Mouse (Mus musculus) CD4-positive, CD25-positive, alpha-beta regulatory T cell, adult 4 months (primary cell): ENCODE measurements at regions not wholly inside any gene's neighbourhood (a gene's known extent, or its start where the extent isn't known, plus 50 kb on each side); places are given as distances from the start of the nearest gene placed in this dataset.
A peak's percentile ranks its signal among the peaks of the same experiment; 100 is the strongest.

Experiments used
- ATAC-seq: one replicate; pipeline ENCODE4 v1.8.0; 2017

DNA sequence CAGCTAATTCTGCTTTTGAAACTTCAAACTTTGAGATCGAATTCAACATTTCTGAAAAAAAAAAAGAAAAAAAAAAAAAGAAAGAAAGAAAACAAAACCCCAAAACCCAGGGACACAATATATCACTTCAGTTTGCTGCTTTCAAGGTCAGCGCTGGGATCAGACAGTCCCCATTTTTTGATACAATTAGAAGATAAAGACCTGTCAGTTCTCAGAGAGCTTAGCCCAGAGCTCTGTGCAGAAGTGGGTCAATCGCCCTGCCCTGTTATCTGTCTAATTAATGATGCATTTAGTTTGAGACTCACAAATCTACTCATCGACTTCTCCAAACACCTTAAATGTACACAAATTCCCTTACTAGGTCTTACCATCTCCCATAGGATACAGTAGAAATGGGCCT lies 249.2 kb downstream of the Ptprc start:
- no peak for ATAC-seq

DNA sequence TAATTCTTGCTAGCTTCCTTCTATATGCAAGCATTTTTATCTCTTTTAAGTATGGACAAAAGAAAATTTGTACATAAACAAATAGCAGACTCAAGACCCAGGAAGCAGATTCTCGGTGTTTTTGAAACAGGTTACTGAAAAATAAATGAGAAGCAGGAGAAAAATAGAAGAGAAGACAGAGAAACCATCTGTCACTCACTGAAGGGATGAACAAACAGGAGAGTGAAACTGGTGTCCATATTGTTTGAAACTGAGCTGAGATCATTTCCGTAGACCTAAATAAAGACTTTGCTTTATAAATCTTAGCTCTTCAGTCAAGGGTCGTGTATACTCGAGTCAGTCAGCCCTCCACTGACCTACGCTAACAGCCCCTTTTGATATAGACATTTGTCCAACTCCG lies 251.4 kb downstream of the Ptprc start:
- no peak for ATAC-seq

DNA sequence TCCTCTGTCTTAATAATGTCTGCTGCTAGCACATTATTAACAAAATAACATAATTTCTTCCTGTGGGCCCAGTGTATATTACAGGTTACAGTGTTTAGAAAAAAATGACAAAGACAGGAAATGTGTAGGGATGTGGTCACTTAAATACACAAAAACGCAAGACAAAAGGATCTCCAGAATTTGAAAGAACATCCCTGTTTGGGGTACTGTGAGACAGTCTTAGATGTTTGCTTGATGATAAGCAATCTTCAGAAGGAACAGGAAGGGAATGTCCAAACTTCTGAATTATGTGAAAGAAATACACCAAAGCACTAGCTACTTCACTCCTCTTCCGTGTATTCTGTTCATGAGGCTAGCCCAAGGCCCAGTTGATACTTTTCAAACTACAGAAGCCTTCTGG lies 251.8 kb downstream of the Ptprc start:
- peak; percentile 23 for ATAC-seq

DNA sequence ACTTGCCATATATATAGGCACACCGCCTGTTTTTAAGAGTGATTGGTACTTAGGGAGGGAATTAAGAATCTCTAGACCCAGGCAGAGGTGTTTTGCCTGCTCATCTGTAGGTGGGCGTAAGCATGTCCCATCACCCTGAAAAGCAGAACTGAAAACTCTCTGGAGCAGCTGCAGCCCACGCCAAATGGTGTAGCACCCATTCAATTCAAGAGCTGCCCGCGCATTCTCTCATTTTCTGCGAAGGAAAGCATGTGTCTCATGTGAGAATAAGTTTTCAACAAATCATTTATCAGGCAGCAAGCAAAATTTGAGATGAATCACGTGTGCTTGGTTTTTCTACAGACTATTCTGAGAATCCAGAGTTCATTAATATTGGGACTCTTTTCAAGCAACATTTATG lies 252.7 kb downstream of the Ptprc start:
- no peak for ATAC-seq

DNA sequence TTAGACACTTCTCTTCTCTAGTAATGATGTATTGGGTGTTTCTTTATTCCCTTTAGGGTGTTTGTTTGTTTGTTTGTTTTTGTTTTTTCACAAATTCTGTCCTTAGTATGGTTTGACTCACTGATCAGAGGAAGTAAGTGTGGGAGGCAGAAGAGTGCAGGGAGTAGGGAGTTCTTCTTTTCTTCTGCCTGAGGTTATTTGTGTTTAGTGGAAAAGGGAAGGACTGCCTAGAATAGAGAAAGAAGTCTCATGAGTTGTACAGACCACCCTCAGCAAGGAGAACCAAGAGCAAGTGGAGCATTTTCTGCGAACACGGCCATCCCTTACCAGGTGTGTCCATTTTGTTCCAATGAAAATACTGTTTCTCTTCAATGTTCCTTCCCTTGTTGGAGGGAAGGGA lies 253.9 kb downstream of the Ptprc start:
- no peak for ATAC-seq

DNA sequence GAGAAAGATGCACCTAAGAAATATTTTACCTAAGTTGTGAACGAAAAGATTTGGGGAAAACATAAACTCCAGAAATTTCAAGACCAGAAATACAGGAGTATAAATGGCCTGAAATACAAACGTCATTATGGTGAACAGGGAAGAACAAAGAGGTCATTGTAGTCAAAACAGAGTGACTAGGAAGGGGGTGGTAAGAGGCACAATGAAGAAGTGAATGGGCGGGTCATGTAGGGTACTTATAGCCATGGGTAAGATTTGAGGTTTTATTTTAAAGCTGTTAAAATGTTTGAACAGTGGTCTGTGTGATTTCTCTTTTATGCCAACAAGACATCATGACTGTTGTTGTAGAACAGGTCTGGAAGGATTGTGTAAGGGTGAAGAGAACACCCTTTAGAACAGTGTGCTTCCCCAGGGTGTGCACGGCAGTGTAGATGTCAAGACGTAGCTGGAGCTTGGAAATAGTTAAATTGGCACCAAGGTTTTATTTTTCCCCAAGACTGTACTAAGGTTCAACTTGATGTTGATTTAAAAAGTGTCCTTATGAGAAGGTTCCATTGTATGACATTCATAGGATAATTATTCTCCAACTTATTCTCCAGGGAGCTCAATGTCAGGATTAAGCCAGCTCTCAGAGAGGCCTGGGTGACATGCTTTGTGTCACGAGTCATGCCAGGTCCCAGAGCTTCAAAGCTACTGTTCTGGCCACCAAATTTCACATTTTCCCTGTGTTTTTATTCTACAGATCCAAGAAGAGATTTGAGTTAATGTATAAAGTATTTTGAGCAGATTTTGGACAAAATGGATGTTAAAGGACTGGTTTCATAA lies 255.6 kb downstream of the Ptprc start:
- no peak for ATAC-seq

DNA sequence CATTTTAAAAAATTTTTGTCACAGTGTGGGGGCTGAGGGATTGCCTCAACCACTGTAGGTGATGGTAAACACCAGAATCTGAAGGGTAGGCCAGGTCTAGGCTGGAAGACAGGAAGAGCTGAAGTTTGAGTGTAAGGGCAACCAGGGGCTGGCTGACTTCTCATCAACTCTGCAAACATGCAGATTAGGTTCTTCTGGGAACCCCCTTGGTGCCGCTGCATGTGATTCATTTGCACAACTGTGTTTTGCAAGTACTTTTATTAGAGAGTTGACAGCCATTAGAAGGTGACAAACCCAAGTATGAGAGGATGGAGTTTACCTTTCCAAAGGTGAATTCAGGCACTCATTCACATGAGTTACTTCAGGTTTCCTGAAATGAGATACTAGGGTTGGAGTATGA lies 258.1 kb downstream of the Ptprc start:
- peak; percentile 97 for ATAC-seq

DNA sequence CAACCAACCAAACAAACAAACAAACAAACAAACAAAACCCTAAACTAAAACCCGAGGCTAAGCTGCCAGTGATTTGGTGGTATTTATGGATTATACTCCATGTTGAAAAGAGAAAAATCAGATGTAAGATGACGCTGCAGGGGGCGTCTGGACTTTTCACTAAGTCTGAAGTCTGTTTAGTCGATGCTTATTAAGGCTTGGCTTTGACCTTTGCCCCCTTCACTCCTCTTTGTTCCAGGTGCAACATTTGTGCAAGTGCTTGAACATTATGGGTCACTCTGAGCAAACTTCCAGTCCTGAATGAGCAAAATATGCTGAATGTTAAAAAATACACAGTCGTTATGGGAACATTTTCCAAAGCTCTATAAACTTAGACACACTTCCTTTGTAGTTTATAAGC lies 268.6 kb downstream of the Ptprc start:
- no peak for ATAC-seq

DNA sequence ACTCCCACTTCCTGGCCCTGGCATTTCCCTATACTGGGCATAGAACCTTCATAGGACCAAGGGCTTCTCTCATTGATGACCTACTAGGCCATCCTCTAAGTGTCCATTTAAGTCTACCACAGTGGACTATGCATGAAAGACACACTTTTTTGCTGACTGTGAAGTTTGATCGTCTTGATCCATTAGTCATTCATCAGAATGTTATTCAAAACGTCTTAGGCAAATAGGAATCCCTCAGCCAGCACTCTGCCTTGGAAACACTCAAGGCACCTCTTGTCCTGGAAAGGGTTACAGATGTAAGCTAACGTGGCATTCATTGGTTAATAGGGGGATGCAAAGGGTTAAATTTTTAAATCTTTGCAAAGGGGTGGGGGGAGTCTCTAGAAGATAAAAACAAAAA lies 269.0 kb downstream of the Ptprc start:
- ATAC-seq, result no peak

DNA sequence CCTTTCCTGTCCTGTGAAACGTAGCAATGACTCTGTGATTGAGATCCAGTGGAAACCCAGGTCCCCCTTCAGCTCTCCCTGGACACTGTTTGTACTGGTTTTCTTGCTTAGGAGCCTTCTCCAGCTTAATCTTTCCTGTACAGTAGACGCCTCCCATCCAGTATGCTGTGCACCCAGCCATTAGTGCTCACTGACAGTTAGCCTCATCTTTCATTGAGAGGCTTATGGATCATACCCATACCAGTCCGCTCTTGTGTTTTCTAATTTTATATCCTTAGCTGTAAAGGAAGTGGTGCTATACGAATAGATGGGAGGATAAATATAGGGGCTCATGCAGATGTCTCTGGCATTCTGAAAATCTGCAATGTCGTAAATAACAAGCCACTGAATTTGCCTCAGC lies 269.9 kb downstream of the Ptprc start:
- no peak for ATAC-seq

DNA sequence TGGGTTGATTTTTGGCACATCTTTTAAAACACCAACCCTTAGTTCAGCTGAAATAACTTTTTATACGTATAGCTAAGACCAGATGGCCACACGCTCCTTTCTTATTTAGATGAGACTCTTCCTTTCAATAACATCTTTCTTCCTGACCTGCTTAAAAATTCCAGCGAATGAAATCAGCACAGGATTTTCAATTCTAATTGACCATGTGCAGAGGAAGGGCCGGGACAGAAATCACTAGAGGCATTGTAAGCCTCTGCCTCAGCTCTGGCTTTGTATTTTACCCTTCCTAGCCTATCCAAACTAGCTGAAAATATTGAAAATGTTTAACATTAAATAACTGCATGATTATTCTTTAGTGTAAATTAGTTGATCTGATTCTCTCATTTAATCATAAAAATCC lies 272.2 kb downstream of the Ptprc start:
- no peak for ATAC-seq

DNA sequence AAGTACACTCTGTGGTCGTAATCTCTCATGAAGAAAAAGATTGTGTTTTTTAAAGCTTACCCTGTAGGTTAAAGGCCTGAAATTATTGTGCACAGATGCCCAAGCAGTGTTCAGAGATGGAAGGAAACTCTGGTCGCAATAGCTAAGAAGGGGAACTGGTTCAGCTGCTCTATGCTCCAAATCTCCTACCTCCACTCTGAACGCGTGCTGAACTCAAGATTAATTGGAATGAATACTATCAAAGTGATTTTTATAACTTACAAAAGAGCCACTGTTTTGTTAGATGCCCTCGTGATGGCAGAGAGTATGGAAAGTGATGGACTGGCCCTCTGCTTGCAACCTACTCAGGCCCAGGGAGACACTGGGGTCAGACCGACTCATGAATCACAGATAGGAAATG lies 272.6 kb downstream of the Ptprc start:
- ATAC-seq, result no peak

DNA sequence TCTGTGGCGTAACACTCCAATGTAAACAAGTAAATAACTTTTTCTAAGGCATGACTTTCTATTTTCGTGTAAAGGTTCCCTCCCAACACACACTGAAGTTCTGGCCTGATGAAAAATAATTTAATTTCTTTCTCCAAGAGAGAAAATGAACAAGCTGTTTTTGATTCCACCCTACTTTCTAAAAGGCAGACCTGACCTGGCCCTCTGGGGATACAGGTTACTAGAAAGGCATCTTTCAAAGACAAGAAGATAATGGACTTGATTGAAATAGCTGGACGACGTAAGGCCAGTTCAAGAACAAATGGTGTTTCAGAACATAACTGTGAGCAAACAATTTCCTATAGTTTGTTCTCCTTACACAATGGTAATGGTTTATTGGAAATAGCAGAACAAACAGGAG lies 273.5 kb downstream of the Ptprc start:
- ATAC-seq, result no peak

DNA sequence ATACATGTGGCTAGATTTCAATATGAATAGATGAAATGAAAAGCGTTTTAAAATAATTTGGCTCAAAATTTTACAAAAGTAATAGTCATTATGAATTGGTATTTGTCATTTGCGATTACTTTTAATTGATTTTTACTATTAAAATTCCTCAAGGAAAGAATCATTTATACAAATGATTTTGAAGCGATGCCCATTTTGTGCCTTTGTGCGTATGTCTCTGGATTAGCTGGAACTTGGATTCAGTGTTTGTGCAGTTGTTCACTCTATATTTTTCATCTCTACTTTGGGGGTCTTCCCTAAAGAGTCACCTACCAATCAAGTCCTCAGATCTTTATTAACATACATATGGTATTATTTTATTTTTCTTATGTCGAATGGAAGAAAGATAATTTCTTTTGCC lies 274.3 kb downstream of the Ptprc start:
- no peak for ATAC-seq

DNA sequence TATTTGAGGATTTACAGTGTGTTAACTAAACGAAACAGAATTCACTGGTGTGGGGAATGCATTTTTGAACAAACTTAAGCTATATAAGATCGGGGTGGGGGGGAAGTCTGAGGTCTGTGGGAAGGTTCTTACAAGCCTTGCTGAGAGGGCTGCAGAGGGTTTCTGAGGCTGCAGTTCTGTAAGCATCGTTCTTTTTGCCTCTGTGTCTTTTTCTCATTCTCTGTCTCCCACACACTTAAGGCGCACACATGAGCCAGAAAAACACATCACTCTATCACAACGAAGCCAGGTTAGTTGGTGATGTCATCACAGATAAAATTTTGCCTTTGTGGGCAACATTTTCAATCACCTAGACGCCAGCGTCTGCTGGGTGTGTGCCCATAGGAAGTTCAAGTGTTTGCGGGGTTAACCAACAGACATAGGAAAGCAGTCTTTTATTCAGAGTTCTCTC lies 274.9 kb downstream of the Ptprc start:
- ATAC-seq, result peak; percentile 34

DNA sequence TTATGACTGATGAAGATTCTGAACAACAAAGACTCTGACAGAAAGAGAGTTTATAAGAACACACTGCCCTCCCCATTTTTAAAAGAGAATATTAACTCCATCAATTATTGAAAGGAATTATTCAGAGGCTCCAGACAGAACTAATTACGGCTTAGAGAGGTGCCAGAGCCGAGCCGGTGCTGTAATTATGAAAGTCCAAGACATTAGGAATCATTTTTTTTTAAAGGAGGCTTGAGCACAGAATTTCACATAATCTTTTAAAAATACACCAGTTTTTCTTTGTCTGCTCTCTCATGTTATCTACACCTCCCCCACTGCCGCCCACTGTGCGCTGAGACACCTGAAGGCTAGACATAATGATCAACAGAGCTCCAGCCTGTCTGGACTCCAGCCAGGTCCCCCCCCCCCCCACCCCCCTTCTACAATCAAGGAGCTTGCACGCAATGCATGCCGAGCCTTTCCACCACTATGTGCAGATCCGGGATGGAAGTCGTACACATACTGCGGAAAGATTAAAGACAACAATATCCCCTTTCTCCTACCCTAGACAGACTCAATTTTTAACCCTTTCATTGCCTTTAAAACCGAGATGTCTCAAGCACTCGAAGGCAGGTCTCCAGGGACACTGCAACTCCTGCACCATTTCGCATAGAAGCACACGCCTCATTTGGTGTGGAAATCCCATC lies 275.4 kb downstream of the Ptprc start:
- ATAC-seq, result no peak

DNA sequence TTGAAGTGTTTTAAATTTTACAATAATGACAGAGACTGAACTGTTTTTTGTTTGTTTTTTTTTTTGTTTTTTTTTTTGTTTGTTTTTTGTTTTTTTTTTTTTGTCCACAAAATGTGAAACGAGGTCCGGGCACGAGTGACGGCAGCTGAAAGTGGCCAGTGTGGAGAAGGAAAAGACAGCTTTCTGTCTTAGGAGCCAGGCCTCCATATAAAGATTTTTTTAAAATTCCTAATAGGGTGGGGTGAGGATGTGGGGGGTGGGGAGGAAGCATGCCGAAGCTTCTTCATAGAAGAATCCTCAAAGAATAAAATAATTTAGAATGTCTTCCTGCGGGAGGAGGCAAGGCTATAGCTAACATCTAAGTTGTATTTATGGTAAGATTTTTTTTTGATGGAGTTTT lies 276.2 kb downstream of the Ptprc start:
- no peak for ATAC-seq

DNA sequence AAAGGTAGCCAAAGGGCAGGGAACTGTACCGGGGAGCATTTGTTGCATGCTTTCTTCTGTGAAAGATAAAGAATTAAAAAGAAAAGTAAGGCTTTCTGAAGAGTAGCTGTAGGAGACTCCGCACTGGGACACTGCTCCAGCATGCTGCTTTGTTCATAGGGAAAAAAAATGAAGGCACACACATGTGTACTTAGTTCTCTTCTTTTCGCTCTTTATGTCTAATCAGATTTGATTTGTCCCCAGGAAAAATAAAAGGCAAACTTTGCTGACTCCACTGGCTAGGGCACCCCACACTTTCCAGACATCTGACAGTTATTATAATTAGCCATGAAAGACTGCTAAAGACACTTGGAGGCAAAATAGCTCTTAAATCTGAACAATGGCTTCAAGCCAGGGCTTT lies 276.6 kb downstream of the Ptprc start:
- peak; percentile 3 for ATAC-seq

DNA sequence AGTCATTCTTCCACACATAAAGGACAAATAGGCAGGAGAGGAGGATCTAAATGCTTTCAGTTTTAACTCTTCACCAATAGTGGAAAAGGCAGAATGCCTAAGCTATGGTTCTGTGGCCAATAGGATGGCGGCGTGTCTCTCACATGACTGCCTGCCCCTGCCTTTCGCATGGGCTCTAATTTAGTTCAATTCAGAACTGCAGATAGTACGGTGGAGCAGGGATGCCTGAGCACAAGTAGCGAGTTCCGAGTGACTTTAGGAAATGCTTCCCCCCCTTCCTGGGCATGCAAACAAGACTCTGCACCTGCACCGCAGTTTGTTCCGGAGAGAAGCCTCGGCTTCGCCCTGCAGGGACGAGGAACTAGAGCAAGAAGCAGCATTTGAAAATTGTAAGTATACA lies 277.1 kb downstream of the Ptprc start:
- peak; percentile 92 for ATAC-seq

DNA sequence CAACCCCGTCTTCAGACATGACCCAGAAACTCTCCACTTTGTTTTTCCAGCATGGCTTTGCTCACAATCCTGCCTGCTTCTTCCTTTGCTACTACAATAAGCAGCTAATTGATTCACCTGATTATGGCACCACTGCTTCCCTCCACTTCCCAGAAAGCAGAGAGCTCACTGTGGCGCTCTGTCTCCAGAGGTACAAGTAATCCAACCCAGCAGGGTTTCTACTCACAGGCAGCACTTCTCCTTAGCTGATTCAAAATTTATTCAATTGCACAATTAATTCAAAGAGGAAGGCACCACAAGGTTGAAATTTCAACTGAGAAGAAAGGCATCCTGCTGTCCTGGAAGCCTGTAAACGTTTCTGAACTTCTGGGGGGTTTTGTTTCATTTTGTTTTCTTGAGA lies 293.9 kb downstream of the Ptprc start:
- ATAC-seq, result no peak

DNA sequence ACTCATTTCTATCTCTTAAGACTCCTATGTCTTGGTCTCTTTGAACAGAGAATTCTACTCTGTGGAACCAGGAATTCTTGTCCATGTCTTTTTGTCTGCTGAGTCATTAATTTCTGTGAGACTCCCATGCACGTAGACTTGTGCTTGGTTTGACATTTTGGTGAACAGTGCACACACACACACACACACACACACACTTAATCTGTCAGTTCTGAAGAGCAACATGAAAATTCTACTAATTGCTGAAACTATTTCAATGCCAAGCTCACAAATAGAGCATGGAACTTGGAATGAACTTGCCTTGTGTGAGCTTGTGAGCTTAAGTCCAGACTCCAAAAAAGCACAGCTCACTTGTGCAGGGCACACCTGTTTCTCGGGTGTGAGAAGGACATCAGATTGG lies 301.1 kb downstream of the Ptprc start:
- ATAC-seq, result no peak

DNA sequence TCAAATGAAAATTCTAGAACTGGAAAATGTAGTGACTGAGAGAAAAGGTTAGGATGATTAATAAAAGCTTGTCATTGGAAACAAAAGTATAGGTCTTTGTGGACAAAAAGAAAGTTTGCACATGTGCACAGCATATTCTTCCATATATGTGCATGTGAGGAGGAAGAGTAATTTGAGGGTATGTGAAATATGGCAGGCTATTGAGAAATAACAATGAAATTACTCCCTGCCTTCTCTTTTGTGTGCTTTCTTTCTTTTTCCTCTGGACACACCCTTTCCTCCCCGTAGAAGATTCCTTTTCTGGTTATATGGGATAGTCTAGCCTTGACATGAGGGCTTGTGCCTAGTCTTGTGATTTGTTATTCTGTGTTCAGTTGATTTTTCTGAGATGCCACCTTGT lies 301.9 kb downstream of the Ptprc start:
- no peak for ATAC-seq

DNA sequence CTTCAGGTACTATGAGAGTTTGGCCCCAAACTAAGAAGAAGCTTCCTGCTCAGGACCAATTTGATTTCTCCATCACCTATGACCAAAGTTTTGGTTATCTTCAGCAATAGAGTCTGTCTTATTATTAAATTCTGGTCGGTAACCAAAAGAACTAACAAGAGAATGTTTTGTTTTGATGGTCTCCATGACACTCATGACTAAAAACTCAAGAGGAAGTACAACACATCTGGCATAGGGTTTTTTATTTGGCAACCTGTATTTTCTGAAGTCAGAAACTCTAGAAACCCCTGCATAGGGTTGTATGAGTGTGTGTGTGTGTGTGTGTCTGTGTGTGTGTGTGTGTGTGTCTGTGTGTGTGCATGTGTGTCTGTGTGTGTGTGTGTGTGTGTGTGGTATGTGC lies 310.5 kb downstream of the Ptprc start:
- no peak for ATAC-seq

DNA sequence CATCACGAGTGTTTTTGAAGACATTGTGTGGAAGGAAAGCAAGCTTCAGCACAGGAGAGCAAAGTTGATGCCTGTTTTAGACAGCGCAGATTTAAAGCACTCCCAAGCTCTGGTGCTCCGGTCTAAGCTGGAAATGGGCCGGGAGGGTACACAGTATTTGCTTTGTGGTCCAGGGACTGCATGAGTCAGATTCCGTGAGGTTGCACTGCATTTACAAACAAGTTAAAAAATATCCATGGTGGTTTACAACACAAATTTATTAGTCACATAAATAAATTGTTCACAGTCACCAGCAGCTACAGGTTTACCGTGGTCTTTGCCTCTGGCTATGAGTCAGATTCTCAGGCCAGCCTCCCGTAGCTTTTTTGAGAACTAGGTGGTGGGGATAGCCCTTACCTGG lies 312.0 kb downstream of the Ptprc start:
- no peak for ATAC-seq

DNA sequence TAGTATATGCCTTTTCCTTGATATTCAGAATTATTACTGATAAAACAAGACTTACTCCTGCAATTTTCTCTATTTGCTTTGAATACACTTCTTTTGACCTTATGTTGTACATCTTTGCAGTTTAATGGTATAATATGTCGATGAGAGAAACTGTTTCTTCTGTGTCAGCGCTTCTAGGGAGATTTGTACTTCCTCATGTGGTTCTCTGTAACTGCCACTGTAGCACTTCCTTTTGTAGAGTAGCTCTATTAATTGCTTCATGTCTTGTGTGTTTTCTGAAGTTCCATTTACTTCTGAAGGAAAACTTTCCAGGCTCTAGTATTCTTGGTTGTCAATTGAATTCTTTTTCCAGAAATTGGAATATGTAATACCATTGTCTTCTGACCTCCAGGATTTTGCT lies 323.2 kb downstream of the Ptprc start:
- ATAC-seq, result no peak
